Mouse (Mus musculus) bone marrow, adult 2 months (tissue): Measurements from ENCODE around the gene Tomm34.

Source experiments
- CTCF ChIP-seq: fragments of 200-500 bp; IDR thresholded peaks from 2 replicates; pipeline ENCODE4 v1.5.1; 2011; ENCODE audit warnings: low read length, control low read depth; ENCODE audit not compliant: control insufficient read depth, insufficient read depth
- POLR2A ChIP-seq: fragments of 200-500 bp; IDR thresholded peaks from 2 replicates; pipeline ENCODE4 v1.6.1; 2011; ENCODE audit warnings: low read depth, mild to moderate bottlenecking, control low read depth, low read length, borderline replicate concordance; ENCODE audit not compliant: control insufficient read depth

- TF ChIP-seq POLR2A = no peak
- peak; percentile 28; the same call in 1 of the 2 replicates for TF ChIP-seq CTCF
Measured at GRCm38 (mm10) chr2:164094152-164094551, 23.2 kb upstream of the Tomm34 start.
